Mouse (Mus musculus): ENCODE data around the gene Cdkn3. TPM values are rescaled to one million over a fixed set of nuclear protein-coding genes. Genes with fewer than 3 reads are reported as not detected.

The Cdkn3 gene
- polyA plus RNA-seq, 1 experiment: 18.2 TPM

DNA sequence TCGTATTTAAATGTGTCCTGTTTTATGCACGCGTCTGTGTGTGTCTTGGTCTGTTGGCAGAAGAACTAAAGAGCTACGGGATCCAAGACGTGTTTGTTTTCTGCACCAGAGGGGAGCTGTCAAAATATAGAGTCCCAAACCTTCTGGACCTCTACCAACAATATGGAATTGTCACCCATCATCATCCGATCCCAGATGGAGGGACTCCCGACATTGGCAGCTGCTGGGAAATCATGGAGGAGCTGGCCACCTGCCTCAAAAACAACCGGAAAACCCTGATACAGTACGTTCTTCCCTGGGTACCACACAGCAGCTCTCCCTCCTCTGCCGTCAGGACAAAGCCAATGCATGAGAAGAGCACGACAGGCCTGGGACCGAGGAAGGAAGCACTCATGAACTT lies 6.8 kb downstream of the Cdkn3 start:
- TF ChIP-seq USF1 (IDR thresholded peaks at IDR 0.05; ENCODE audit: low read depth) (no peak), FOSL1 (IDR thresholded peaks at IDR 0.05; ENCODE audit: insufficient read depth, low read length, poor library complexity, severe bottlenecking) (no peak), MYOG (IDR thresholded peaks at IDR 0.05; ENCODE audit: control insufficient read depth, extremely low read depth, insufficient read length) (no peak), MYOD1 (IDR thresholded peaks at IDR 0.05; ENCODE audit: control insufficient read depth, insufficient read length, low read depth) (no peak), MAX (IDR thresholded peaks at IDR 0.05) (no peak), CTCF (IDR thresholded peaks at IDR 0.05; ENCODE audit: control insufficient read depth, insufficient read depth, insufficient read length) (no peak), CEBPB (IDR thresholded peaks at IDR 0.05; ENCODE audit: low read depth) (no peak)
- Histone ChIP-seq H3K79me2 (ENCODE audit: control insufficient read depth, insufficient read depth) (no peaks in the 10 kb centered on the region), H3K4me3 (ENCODE audit: insufficient read depth, poor library complexity, severe bottlenecking) (no peak overlapping the region), H3K36me3 (ENCODE audit: control insufficient read depth, insufficient read depth) (peaks cover 43% of the 10 kb centered on the region), H3K79me3 (ENCODE audit: low read depth) (no peaks in the 10 kb centered on the region), H3ac (ENCODE audit: control insufficient read depth, insufficient read length, low read depth) (no peak overlapping the region), H3K27me3 (ENCODE audit: control insufficient read depth, insufficient read depth, insufficient read length) (no peaks in the 10 kb centered on the region)

DNA sequence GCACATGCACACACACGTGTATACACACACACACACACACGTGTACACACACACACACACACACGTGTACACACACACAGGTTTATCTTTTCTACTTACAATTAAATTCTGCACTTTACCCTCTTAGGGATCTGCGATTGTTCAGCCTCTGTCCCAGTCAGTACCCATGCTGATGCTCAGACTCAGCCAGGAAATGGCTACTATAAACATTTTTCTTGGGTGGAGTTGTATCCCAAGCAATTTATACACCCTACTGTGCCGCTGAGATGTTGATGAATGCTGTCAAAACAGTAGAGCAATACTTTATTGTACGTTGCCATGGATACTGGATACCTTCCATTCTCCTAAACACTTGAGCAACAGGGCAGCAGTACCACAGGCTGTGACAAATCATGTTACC lies 9.7 kb downstream of the Cdkn3 start:
- H3K79me3 ChIP-seq (ENCODE audit: low read depth): no peaks in the 10 kb centered on the region
- H3ac ChIP-seq (ENCODE audit: control insufficient read depth, insufficient read length, low read depth): no peak overlapping the region
- no peaks in the 10 kb centered on the region for H3K79me2 ChIP-seq (ENCODE audit: control insufficient read depth, insufficient read depth)
- no peak overlapping the region for H3K4me3 ChIP-seq (ENCODE audit: insufficient read depth, poor library complexity, severe bottlenecking)
- H3K36me3 ChIP-seq (ENCODE audit: control insufficient read depth, insufficient read depth): peaks cover 47% of the 10 kb centered on the region
- no peak for TF ChIP-seq CEBPB (IDR thresholded peaks at IDR 0.05; ENCODE audit: low read depth)
- no peak for TF ChIP-seq MYOG (IDR thresholded peaks at IDR 0.05; ENCODE audit: control insufficient read depth, extremely low read depth, insufficient read length)
- TF ChIP-seq FOSL1 (IDR thresholded peaks at IDR 0.05; ENCODE audit: insufficient read depth, low read length, poor library complexity, severe bottlenecking): no peak
- no peak for TF ChIP-seq CTCF (IDR thresholded peaks at IDR 0.05; ENCODE audit: control insufficient read depth, insufficient read depth, insufficient read length)
- no peak for TF ChIP-seq MYOD1 (IDR thresholded peaks at IDR 0.05; ENCODE audit: control insufficient read depth, insufficient read length, low read depth)
- no peak for TF ChIP-seq USF1 (IDR thresholded peaks at IDR 0.05; ENCODE audit: low read depth)
- no peak for TF ChIP-seq MAX (IDR thresholded peaks at IDR 0.05)
- H3K27me3 ChIP-seq (ENCODE audit: control insufficient read depth, insufficient read depth, insufficient read length): no peaks in the 10 kb centered on the region

DNA sequence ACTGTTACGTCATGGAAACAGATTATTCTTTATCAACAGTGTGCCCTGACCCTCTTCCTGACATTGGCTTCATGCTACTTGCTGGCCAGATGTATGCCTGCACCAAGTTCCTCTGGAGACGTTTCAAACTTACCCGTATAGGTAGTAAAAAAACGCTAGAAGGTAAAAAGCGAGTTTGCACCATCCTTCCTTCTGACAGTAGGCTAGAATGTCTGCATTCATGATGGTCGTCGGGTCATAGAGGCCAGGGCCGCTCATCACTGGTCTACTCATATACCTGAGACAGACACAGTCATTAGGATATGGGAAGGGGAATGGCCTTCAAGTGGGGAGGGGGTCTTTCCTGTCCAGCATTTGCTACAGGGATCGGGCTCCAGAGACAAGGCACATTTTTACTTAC lies 18.4 kb downstream of the Cdkn3 start:
- Histone ChIP-seq H3ac (ENCODE audit: control insufficient read depth, insufficient read length, low read depth) (no peak overlapping the region), H3K4me3 (ENCODE audit: insufficient read depth, poor library complexity, severe bottlenecking) (no peak overlapping the region), H3K79me2 (ENCODE audit: control insufficient read depth, insufficient read depth) (peaks cover 59% of the 10 kb centered on the region), H3K36me3 (ENCODE audit: control insufficient read depth, insufficient read depth) (peaks cover 91% of the 10 kb centered on the region), H3K27me3 (ENCODE audit: control insufficient read depth, insufficient read depth, insufficient read length) (no peaks in the 10 kb centered on the region), H3K79me3 (ENCODE audit: low read depth) (peaks cover 50% of the 10 kb centered on the region)
- no peak for TF ChIP-seq CEBPB (IDR thresholded peaks at IDR 0.05; ENCODE audit: low read depth)
- no peak for TF ChIP-seq CTCF (IDR thresholded peaks at IDR 0.05; ENCODE audit: control insufficient read depth, insufficient read depth, insufficient read length)
- no peak for TF ChIP-seq USF1 (IDR thresholded peaks at IDR 0.05; ENCODE audit: low read depth)
- no peak for TF ChIP-seq MYOD1 (IDR thresholded peaks at IDR 0.05; ENCODE audit: control insufficient read depth, insufficient read length, low read depth)
- no peak for TF ChIP-seq FOSL1 (IDR thresholded peaks at IDR 0.05; ENCODE audit: insufficient read depth, low read length, poor library complexity, severe bottlenecking)
- no peak for TF ChIP-seq MAX (IDR thresholded peaks at IDR 0.05)
- TF ChIP-seq MYOG (IDR thresholded peaks at IDR 0.05; ENCODE audit: control insufficient read depth, extremely low read depth, insufficient read length): no peak

DNA sequence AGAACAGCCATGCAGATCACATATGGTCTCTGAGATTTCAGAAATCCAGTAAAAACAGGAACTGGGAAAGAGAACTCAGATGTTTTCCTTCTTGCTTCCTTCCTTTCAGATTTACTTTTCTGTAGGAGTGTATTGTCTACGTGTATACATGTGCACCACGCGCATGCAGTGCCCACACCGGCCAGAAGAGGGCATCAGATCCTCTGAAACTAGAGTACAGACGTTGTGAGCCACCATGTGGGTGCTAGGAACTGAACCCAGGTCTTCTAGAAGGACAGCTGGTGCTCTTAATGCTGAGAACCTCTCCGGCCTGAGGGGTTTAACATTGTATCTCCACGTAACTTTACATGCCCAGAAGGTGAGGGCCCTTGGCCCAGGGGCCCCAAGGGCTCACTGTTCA lies 18.9 kb downstream of the Cdkn3 start:
- TF ChIP-seq MYOG (IDR thresholded peaks at IDR 0.05; ENCODE audit: control insufficient read depth, extremely low read depth, insufficient read length) (no peak), FOSL1 (IDR thresholded peaks at IDR 0.05; ENCODE audit: insufficient read depth, low read length, poor library complexity, severe bottlenecking) (no peak), CEBPB (IDR thresholded peaks at IDR 0.05; ENCODE audit: low read depth) (no peak), CTCF (IDR thresholded peaks at IDR 0.05; ENCODE audit: control insufficient read depth, insufficient read depth, insufficient read length) (no peak), MAX (IDR thresholded peaks at IDR 0.05) (no peak), USF1 (IDR thresholded peaks at IDR 0.05; ENCODE audit: low read depth) (no peak), MYOD1 (IDR thresholded peaks at IDR 0.05; ENCODE audit: control insufficient read depth, insufficient read length, low read depth) (no peak)
- Histone ChIP-seq H3K79me2 (ENCODE audit: control insufficient read depth, insufficient read depth) (peaks cover 64% of the 10 kb centered on the region), H3ac (ENCODE audit: control insufficient read depth, insufficient read length, low read depth) (no peak overlapping the region), H3K27me3 (ENCODE audit: control insufficient read depth, insufficient read depth, insufficient read length) (no peaks in the 10 kb centered on the region), H3K4me3 (ENCODE audit: insufficient read depth, poor library complexity, severe bottlenecking) (no peak overlapping the region), H3K36me3 (ENCODE audit: control insufficient read depth, insufficient read depth) (peaks cover 91% of the 10 kb centered on the region), H3K79me3 (ENCODE audit: low read depth) (peaks cover 54% of the 10 kb centered on the region)

DNA sequence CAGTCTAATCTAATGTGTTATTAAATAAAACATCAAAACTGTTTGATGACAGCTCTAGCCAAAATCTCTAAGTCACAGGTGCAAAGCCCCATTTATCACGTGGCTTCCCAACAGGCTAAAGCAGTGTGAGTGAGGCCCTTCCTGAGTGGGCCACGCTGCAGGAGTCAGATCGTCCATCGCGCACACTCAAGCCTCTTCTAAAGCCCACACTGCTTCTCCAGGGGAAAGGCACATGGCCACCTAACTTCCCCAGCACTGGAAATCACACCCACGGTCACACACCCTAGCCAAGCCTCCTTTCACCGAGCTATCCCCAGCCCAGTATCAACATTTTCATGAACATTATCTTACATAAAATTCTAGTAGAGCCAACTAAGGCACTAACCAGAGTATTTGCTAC lies 20.7 kb downstream of the Cdkn3 start:
- TF ChIP-seq USF1 (IDR thresholded peaks at IDR 0.05; ENCODE audit: low read depth): no peak
- no peak for TF ChIP-seq FOSL1 (IDR thresholded peaks at IDR 0.05; ENCODE audit: insufficient read depth, low read length, poor library complexity, severe bottlenecking)
- TF ChIP-seq CTCF (IDR thresholded peaks at IDR 0.05; ENCODE audit: control insufficient read depth, insufficient read depth, insufficient read length): no peak
- no peak for TF ChIP-seq CEBPB (IDR thresholded peaks at IDR 0.05; ENCODE audit: low read depth)
- no peak for TF ChIP-seq MYOD1 (IDR thresholded peaks at IDR 0.05; ENCODE audit: control insufficient read depth, insufficient read length, low read depth)
- no peak for TF ChIP-seq MYOG (IDR thresholded peaks at IDR 0.05; ENCODE audit: control insufficient read depth, extremely low read depth, insufficient read length)
- TF ChIP-seq MAX (IDR thresholded peaks at IDR 0.05): no peak
- H3ac ChIP-seq (ENCODE audit: control insufficient read depth, insufficient read length, low read depth): no peak overlapping the region
- peaks cover 73% of the 10 kb centered on the region for H3K79me3 ChIP-seq (ENCODE audit: low read depth)
- H3K4me3 ChIP-seq (ENCODE audit: insufficient read depth, poor library complexity, severe bottlenecking): no peak overlapping the region
- H3K27me3 ChIP-seq (ENCODE audit: control insufficient read depth, insufficient read depth, insufficient read length): no peaks in the 10 kb centered on the region
- H3K36me3 ChIP-seq (ENCODE audit: control insufficient read depth, insufficient read depth): peaks cover 87% of the 10 kb centered on the region
- H3K79me2 ChIP-seq (ENCODE audit: control insufficient read depth, insufficient read depth): peaks cover 83% of the 10 kb centered on the region

All from C2C12 (cell line).